Mouse (Mus musculus) layer of hippocampus, adult 2 months (tissue): ENCODE results near the gene Pctp. TPM values are rescaled to one million over a fixed set of nuclear protein-coding genes. Genes with fewer than 3 reads are reported as not detected.

Source experiments
- DNase-seq, 2 experiments: peaks; one replicate each; pipeline ENCODE4 v3.0.0; 2022; ENCODE audit warnings: low spot score in 2 of 2
- H3K27ac ChIP-seq: fragments of 200-600 bp; 2 replicates; pipeline ENCODE4 v1.8.1; 2022
- H3K4me3 ChIP-seq: fragments of 200-600 bp; 2 replicates; pipeline ENCODE4 v1.8.1; 2022; ENCODE audit warnings: mild to moderate bottlenecking
- CTCF ChIP-seq: fragments of 200-600 bp; conservative IDR thresholded peaks from 2 replicates; pipeline ENCODE4 v1.8.1; 2022; ENCODE audit warnings: antibody characterized with exemption, mild to moderate bottlenecking, moderate library complexity
- total RNA-seq, 2 experiments: library from RNA; stranded (reverse); gene quantifications; 2 replicates each; pipeline ENCODE4 v1.2.3; 2021

Pctp gene
- total RNA-seq, 2 experiments from 2014 or later: 0.88 to 1.2 TPM

- Histone ChIP-seq H3K27ac (no peak overlapping the region), H3K4me3 (no peak overlapping the region)
- DNase-seq: no peak
- peak; percentile 24; the same call in 1 of the 2 replicates for TF ChIP-seq CTCF
Measured at GRCm38 (mm10) chr11:89982918-89983317, 19.8 kb downstream of the Pctp start.

- no peak for DNase-seq
- Histone ChIP-seq H3K4me3 (no peak overlapping the region), H3K27ac (no peak overlapping the region)
- TF ChIP-seq CTCF: no peak
Measured at GRCm38 (mm10) chr11:89980106-89980505, 22.6 kb downstream of the Pctp start.

GRCm38 (mm10) chr11:89978914-89979818 is 23.5 kb downstream of the Pctp start:
- no peak for DNase-seq
- Histone ChIP-seq H3K27ac (no peak overlapping the region), H3K4me3 (no peak overlapping the region)
- TF ChIP-seq CTCF: no peak

GRCm38 (mm10) chr11:89978353-89978831 is 24.3 kb downstream of the Pctp start:
- 0 out of 2 replicates have a peak overlapping the region, but pooled peaks have one; percentile 21 for H3K27ac ChIP-seq
- no peak overlapping the region for H3K4me3 ChIP-seq
- DNase-seq: no peak
- TF ChIP-seq CTCF: no peak

GRCm38 (mm10) chr11:89977746-89978352 is 24.8 kb downstream of the Pctp start:
- Histone ChIP-seq H3K27ac (no peak overlapping the region), H3K4me3 (no peak overlapping the region)
- no peak for TF ChIP-seq CTCF
- no peak for DNase-seq

GRCm38 (mm10) chr11:89976361-89976760 is 26.3 kb downstream of the Pctp start:
- Histone ChIP-seq H3K27ac (no peak overlapping the region), H3K4me3 (no peak overlapping the region)
- DNase-seq: no peak
- TF ChIP-seq CTCF: no peak

- TF ChIP-seq CTCF: no peak
- H3K4me3 ChIP-seq: no peak overlapping the region
- no peak for DNase-seq
- H3K27ac ChIP-seq: no peak overlapping the region
Measured at GRCm38 (mm10) chr11:89971296-89971695, 31.4 kb downstream of the Pctp start.

- no peak for TF ChIP-seq CTCF
Measured at GRCm38 (mm10) chr11:89970726-89971125, 32.0 kb downstream of the Pctp start.

GRCm38 (mm10) chr11:89969131-89969530 is 33.6 kb downstream of the Pctp start:
- no peak overlapping the region for H3K4me3 ChIP-seq
- TF ChIP-seq CTCF: no peak
- no peak for DNase-seq
- H3K27ac ChIP-seq: no peak overlapping the region

More at GRCm38 (mm10) chr11:89970726-89971125, 32.0 kb downstream of the Pctp start:
- DNase-seq: no peak
- H3K27ac ChIP-seq: no peak overlapping the region
- no peak overlapping the region for H3K4me3 ChIP-seq

GRCm38 (mm10) chr11:89950691-89951270 is 51.9 kb downstream of the Pctp start:
- TF ChIP-seq CTCF: no peak
- DNase-seq: peak; percentile 82 to 86
- no peak overlapping the region for H3K4me3 ChIP-seq
- peak overlapping the region; percentile 55 for H3K27ac ChIP-seq

- no peak for TF ChIP-seq CTCF
- Histone ChIP-seq H3K27ac (no peak overlapping the region), H3K4me3 (no peak overlapping the region)
- no peak for DNase-seq
Measured at GRCm38 (mm10) chr11:89947806-89948205, 54.9 kb downstream of the Pctp start.

- no peak for TF ChIP-seq CTCF
Measured at GRCm38 (mm10) chr11:89945159-89945558, 57.5 kb downstream of the Pctp start.

GRCm38 (mm10) chr11:89937241-89937640 is 65.5 kb downstream of the Pctp start:
- no peak overlapping the region for H3K4me3 ChIP-seq
- no peak overlapping the region for H3K27ac ChIP-seq
- TF ChIP-seq CTCF: peak; percentile 57
- DNase-seq: no peak

More at GRCm38 (mm10) chr11:89945159-89945558, 57.5 kb downstream of the Pctp start:
- Histone ChIP-seq H3K4me3 (no peak overlapping the region), H3K27ac (no peak overlapping the region)
- DNase-seq: no peak

Other genes with a start within 250 kb of the Pctp start
- gene Ankfn1, start 225.2 kb downstream of the Pctp start, total RNA-seq: 1 to 10 TPM; 1.1 to 1.2 TPM
- 10 to 100 TPM; 13.7 to 16.7 TPM for gene Tmem100, start 27.5 kb upstream of the Pctp start, total RNA-seq
- 1 to 10 TPM; 6.9 to 8.1 TPM for gene Gm45716, start 184.8 kb upstream of the Pctp start, total RNA-seq
- gene Mmd, start 246.6 kb upstream of the Pctp start, total RNA-seq: 100 to 1,000 TPM; 364 to 381 TPM